Mouse (Mus musculus) adrenal gland, adult 8-10 months (tissue): ENCODE results near the gene Ttc7. TPM values are rescaled to one million over a fixed set of nuclear protein-coding genes. Genes with fewer than 3 reads are reported as not detected.

Experiments used
- total RNA-seq, 4 experiments: library from RNA; stranded (reverse); gene quantifications; 2 replicates each; pipeline ENCODE4 v1.2.4; 2022

The Ttc7 gene
- total RNA-seq, 4 experiments from 2014 or later, result 13.5 to 18.6 (median 15.2) TPM

Other genes with a start within 250 kb of the Ttc7 start
- gene Socs5, start 175.2 kb upstream of the Ttc7 start, total RNA-seq, result 100 to 1,000 TPM in 1 of 4 experiments, 10 to 100 TPM in 3; 72.2 to 108 (median 96.0) TPM
- 100 to 1,000 TPM; 212 to 358 (median 282) TPM for gene Mcfd2, start 17.0 kb upstream of the Ttc7 start, total RNA-seq
- not detected for gene Stpg4, start 144.9 kb downstream of the Ttc7 start, total RNA-seq
- gene Calm2, start 164.0 kb downstream of the Ttc7 start, total RNA-seq, result 100 to 1,000 TPM; 507 to 545 (median 540) TPM